Mouse (Mus musculus) embryonic fibroblast, embryonic 13.5 days (primary cell): ENCODE measurements around the gene C2cd4a.

ENCODE experiments used
- CTCF ChIP-seq: IDR thresholded peaks from 2 replicates; pipeline ENCODE4 v1.5.1; 2011; ENCODE audit warnings: mild to moderate bottlenecking, control low read depth, low read length, moderate library complexity, borderline replicate concordance; ENCODE audit not compliant: insufficient read depth
- POLR2A ChIP-seq: IDR thresholded peaks from 2 replicates; pipeline ENCODE4 v1.6.1; 2011; ENCODE audit warnings: low read depth, mild to moderate bottlenecking, control low read depth, low read length, moderate library complexity

GRCm38 (mm10) chr9:67811116-67811515, 21.0 kb downstream of the C2cd4a start:
- no peak for TF ChIP-seq CTCF
- TF ChIP-seq POLR2A, result no peak
